Mouse (Mus musculus): ENCODE measurements at regions not wholly inside any gene's neighbourhood (a gene's known extent, or its start where the extent isn't known, plus 50 kb on each side); places are given as distances from the start of the nearest gene placed in this dataset.

DNA sequence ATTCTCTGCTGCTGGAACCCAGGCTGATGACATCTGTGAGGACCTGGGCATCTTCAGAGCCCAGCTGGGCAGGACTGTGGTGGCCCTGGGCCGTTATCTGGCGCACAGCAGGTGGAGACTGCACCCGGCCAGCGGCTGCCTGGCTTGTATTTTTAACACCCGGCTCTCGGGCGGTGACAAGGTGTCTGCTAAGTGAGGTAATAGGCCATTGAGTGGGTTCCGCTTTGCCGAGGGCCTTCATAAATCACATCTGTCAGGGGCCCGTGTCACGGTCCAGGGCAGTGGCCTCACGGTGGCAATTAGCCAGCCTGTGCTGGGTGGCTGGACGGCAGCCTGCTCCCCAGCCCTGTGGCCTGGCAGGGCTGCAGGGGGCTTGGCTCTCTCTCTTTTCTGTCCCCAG is 118.8 kb downstream of the Mn1 start:
- ATAC-seq (replicated peaks; ENCODE audit: insufficient number of reproducible peaks, low FRiP score, low TSS enrichment, low read depth) (no peak), DNase-seq (ENCODE audit: low spot score) (no peak)
- Histone ChIP-seq H3K9me3 (replicated peaks; ENCODE audit: control insufficient read depth, low read length) (no peaks in the 10 kb centered on the region), H3K27ac (replicated peaks; ENCODE audit: low read depth, low read length) (no peak overlapping the region), H3K4me3 (ENCODE audit: low read depth, low read length) (no peak overlapping the region), H3K27me3 (ENCODE audit: control insufficient read depth, insufficient read depth, low read length) (no peaks in the 10 kb centered on the region), H3K9ac (replicated peaks; ENCODE audit: low read length) (no peak overlapping the region), H3K36me3 (replicated peaks; ENCODE audit: control insufficient read depth, insufficient read depth, low read depth, low read length) (no peaks in the 10 kb centered on the region), H3K4me1 (ENCODE audit: control insufficient read depth, insufficient read depth, low read length) (peaks cover 8% of the 10 kb centered on the region; the same call in 1 of the 2 replicates), H3K4me2 (ENCODE audit: low read depth, low read length) (no peak overlapping the region; the same call in 1 of the 2 replicates)
- 41% methylated on average over 13 of the region's 13 CpGs for WGBS

- no peak overlapping the region for H3K4me3 ChIP-seq (ENCODE audit: low read depth, low read length)
- DNase-seq (ENCODE audit: low spot score) (no peak), ATAC-seq (replicated peaks; ENCODE audit: insufficient number of reproducible peaks, low FRiP score, low TSS enrichment, low read depth) (peak; percentile 68)
- H3K4me1 ChIP-seq (ENCODE audit: control insufficient read depth, insufficient read depth, low read length), result peaks cover 2% of the 10 kb centered on the region; the same call in 1 of the 2 replicates
- H3K9ac ChIP-seq (replicated peaks; ENCODE audit: low read length), result peak overlapping the region; percentile 25; the same call in 1 of the 2 replicates
- no peaks in the 10 kb centered on the region for H3K36me3 ChIP-seq (replicated peaks; ENCODE audit: control insufficient read depth, insufficient read depth, low read depth, low read length)
- H3K27me3 ChIP-seq (ENCODE audit: control insufficient read depth, insufficient read depth, low read length), result no peaks in the 10 kb centered on the region
- no peak overlapping the region for H3K4me2 ChIP-seq (ENCODE audit: low read depth, low read length)
- WGBS, result 62% methylated on average over 13 of the region's 13 CpGs
- no peak overlapping the region for H3K27ac ChIP-seq (replicated peaks; ENCODE audit: low read depth, low read length)
- no peaks in the 10 kb centered on the region for H3K9me3 ChIP-seq (replicated peaks; ENCODE audit: control insufficient read depth, low read length)
Measured at GRCm38 (mm10) chr5:111538560-111539450, 121.6 kb downstream of the Mn1 start.

DNA sequence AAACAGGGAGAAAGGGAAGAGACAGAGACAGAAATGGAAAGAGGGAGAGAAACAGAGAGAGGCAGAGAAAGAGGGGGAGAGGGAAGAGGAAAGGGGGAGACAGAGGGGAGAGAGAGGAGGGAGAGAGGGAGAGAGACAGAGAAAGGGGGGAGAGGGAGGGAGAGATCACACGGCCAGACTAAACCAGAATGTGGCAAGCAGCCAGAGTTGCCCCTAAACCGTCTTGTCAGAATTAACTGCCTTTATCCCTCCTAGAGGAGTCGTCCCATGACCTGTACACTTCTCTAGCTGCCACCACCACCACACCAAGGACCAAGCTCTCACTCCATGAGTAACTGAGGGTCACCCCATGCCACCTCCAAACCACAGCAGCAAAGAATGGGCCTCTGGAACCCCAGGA is 123.3 kb downstream of the Mn1 start:
- Histone ChIP-seq H3K27me3 (ENCODE audit: control insufficient read depth, insufficient read depth, low read length) (no peaks in the 10 kb centered on the region), H3K9ac (replicated peaks; ENCODE audit: low read length) (no peak overlapping the region)
- 27% methylated on average over 3 of the region's 3 CpGs for WGBS

DNA sequence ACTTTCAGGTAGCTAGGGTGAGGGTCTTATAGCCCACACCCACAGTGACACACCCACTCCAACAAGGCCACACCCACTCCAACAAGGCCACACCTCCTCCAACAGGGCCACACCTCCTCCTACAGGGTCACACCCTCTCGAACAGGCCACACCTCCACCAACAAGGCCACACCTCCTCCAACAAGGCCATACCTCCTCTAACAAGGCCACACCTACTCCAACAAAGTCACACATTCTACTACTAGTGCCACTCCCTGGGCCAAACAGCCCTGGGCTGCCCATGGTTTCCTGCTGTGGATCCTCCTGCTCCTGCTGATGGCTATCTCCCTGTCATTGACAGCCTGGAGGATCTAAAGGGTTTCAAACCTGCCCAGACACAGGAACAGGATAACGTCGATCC is 124.9 kb downstream of the Mn1 start:
- Histone ChIP-seq H3K4me1 (ENCODE audit: control insufficient read depth, insufficient read depth, low read length) (no peaks in the 10 kb centered on the region; the same call in 1 of the 2 replicates), H3K36me3 (replicated peaks; ENCODE audit: control insufficient read depth, insufficient read depth, low read depth, low read length) (no peaks in the 10 kb centered on the region), H3K9me3 (replicated peaks; ENCODE audit: control insufficient read depth, low read length) (no peaks in the 10 kb centered on the region), H3K27ac (replicated peaks; ENCODE audit: low read depth, low read length) (no peak overlapping the region), H3K4me3 (ENCODE audit: low read depth, low read length) (no peak overlapping the region), H3K4me2 (ENCODE audit: low read depth, low read length) (no peak overlapping the region), H3K9ac (replicated peaks; ENCODE audit: low read length) (no peak overlapping the region), H3K27me3 (ENCODE audit: control insufficient read depth, insufficient read depth, low read length) (no peaks in the 10 kb centered on the region)
- WGBS, result 71% methylated on average over 3 of the region's 3 CpGs
- no peak for ATAC-seq (replicated peaks; ENCODE audit: insufficient number of reproducible peaks, low FRiP score, low TSS enrichment, low read depth)
- DNase-seq (ENCODE audit: low spot score), result no peak

More for the DNA sequence above, 123.3 kb downstream of the Mn1 start:
- no peak for DNase-seq (ENCODE audit: low spot score)
- Histone ChIP-seq H3K4me2 (ENCODE audit: low read depth, low read length) (no peak overlapping the region), H3K27ac (replicated peaks; ENCODE audit: low read depth, low read length) (no peak overlapping the region), H3K4me3 (ENCODE audit: low read depth, low read length) (no peak overlapping the region), H3K4me1 (ENCODE audit: control insufficient read depth, insufficient read depth, low read length) (peaks cover 2% of the 10 kb centered on the region; the same call in 1 of the 2 replicates), H3K9me3 (replicated peaks; ENCODE audit: control insufficient read depth, low read length) (no peaks in the 10 kb centered on the region), H3K36me3 (replicated peaks; ENCODE audit: control insufficient read depth, insufficient read depth, low read depth, low read length) (no peaks in the 10 kb centered on the region)
- ATAC-seq (replicated peaks; ENCODE audit: insufficient number of reproducible peaks, low FRiP score, low TSS enrichment, low read depth), result no peak

GRCm38 (mm10) chr5:111543721-111544495 is 126.7 kb downstream of the Mn1 start:
- ATAC-seq (replicated peaks; ENCODE audit: insufficient number of reproducible peaks, low FRiP score, low TSS enrichment, low read depth), result no peak
- no peak for DNase-seq (ENCODE audit: low spot score)
- Histone ChIP-seq H3K4me3 (ENCODE audit: low read depth, low read length) (no peak overlapping the region), H3K27ac (replicated peaks; ENCODE audit: low read depth, low read length) (no peak overlapping the region), H3K27me3 (ENCODE audit: control insufficient read depth, insufficient read depth, low read length) (no peaks in the 10 kb centered on the region), H3K36me3 (replicated peaks; ENCODE audit: control insufficient read depth, insufficient read depth, low read depth, low read length) (no peaks in the 10 kb centered on the region), H3K9ac (replicated peaks; ENCODE audit: low read length) (no peak overlapping the region), H3K4me2 (ENCODE audit: low read depth, low read length) (no peak overlapping the region), H3K4me1 (ENCODE audit: control insufficient read depth, insufficient read depth, low read length) (no peaks in the 10 kb centered on the region), H3K9me3 (replicated peaks; ENCODE audit: control insufficient read depth, low read length) (no peaks in the 10 kb centered on the region)
- 77% methylated on average over 9 of the region's 9 CpGs for WGBS

DNA sequence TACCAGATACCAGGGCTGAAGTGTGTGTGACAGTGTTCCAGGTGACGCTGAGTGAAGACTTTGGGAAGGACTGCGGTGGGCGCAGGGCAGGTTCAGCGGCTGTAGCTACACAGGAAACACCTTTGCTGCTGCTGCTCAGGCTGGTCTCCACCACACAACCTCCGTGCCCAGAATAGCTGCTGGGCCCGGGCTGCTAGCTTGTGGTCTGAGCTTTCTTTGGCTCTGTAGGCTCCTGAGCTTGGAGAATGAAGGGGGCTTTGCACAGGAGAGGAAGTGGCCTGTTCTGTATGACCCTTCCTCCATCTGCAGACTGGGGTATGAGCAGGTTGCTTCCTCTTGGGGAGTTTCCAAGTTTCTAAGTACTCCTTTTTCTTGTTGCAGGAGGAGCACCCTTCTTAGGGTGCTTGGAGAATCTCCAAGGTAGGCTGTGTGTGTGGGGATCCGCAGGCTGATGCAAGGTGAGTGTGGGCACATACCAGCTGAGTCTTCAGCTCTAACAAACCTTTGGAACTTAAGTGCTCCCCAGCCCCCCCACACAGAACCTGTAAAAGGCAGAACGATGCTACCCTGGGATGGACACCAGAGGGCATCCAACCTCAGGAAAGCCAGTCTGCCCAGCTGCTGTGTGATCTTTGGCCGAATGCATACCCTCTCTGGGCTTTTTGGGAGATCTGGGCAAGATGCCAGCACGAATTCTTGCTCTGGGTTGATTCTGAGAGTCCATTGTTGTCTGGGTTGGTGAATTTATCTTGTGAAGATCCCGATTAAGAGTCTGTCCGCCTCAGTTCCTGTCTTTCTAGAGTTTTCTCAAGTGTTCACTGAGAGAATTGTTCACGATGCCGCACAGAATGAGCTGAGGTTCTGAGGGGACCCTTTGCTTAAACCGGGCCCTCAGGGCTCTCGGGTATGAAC is 136.6 kb downstream of the Mn1 start:
- Histone ChIP-seq H3K4me1 (ENCODE audit: control insufficient read depth, insufficient read depth, low read length) (peaks cover 9% of the 10 kb centered on the region), H3K4me2 (ENCODE audit: low read depth, low read length) (no peak overlapping the region), H3K27ac (replicated peaks; ENCODE audit: low read depth, low read length) (peak overlapping the region; percentile 86), H3K27me3 (ENCODE audit: control insufficient read depth, insufficient read depth, low read length) (no peaks in the 10 kb centered on the region; the same call in 1 of the 2 replicates), H3K36me3 (replicated peaks; ENCODE audit: control insufficient read depth, insufficient read depth, low read depth, low read length) (no peaks in the 10 kb centered on the region), H3K9me3 (replicated peaks; ENCODE audit: control insufficient read depth, low read length) (no peaks in the 10 kb centered on the region), H3K4me3 (ENCODE audit: low read depth, low read length) (no peak overlapping the region), H3K9ac (replicated peaks; ENCODE audit: low read length) (peak overlapping the region; percentile 46; the same call in 1 of the 2 replicates)
- no peak for DNase-seq (ENCODE audit: low spot score)
- ATAC-seq (replicated peaks; ENCODE audit: insufficient number of reproducible peaks, low FRiP score, low TSS enrichment, low read depth), result no peak
- WGBS, result 69% methylated on average over 16 of the region's 16 CpGs

- Histone ChIP-seq H3K9ac (replicated peaks; ENCODE audit: low read length) (peak overlapping the region; percentile 46), H3K27me3 (ENCODE audit: control insufficient read depth, insufficient read depth, low read length) (no peaks in the 10 kb centered on the region; the same call in 1 of the 2 replicates), H3K9me3 (replicated peaks; ENCODE audit: control insufficient read depth, low read length) (no peaks in the 10 kb centered on the region), H3K27ac (replicated peaks; ENCODE audit: low read depth, low read length) (peak overlapping the region; percentile 86), H3K36me3 (replicated peaks; ENCODE audit: control insufficient read depth, insufficient read depth, low read depth, low read length) (no peaks in the 10 kb centered on the region), H3K4me3 (ENCODE audit: low read depth, low read length) (no peak overlapping the region), H3K4me2 (ENCODE audit: low read depth, low read length) (0 out of 2 replicates have a peak overlapping the region, but pooled peaks have one; percentile 2), H3K4me1 (ENCODE audit: control insufficient read depth, insufficient read depth, low read length) (peaks cover 9% of the 10 kb centered on the region)
- DNase-seq (ENCODE audit: low spot score), result peak; percentile 80
- 6% methylated on average over 24 of the region's 24 CpGs for WGBS
- peak; percentile 94 for ATAC-seq (replicated peaks; ENCODE audit: insufficient number of reproducible peaks, low FRiP score, low TSS enrichment, low read depth)
Measured at GRCm38 (mm10) chr5:111554551-111555311, 137.6 kb downstream of the Mn1 start.
